Mouse (Mus musculus) urinary bladder, adult 2 months (tissue): ENCODE measurements around the gene Prodh2. TPM values are rescaled to one million over a fixed set of nuclear protein-coding genes. Genes with fewer than 3 reads are reported as not detected.
"Not testable (repeated sequence)": the region's sequence is repeated elsewhere in the genome, so short reads cannot be mapped to it uniquely, and the experiment has no call there.

ENCODE experiments used
- DNase-seq: peaks from one replicate; pipeline ENCODE4 v3.0.0; 2022; ENCODE audit warnings: low spot score
- polyA plus RNA-seq: library from polyadenylated mRNA; depleted of rRNA; stranded (reverse); fragments of >200 nt; gene quantifications from 2 replicates; pipeline ENCODE4 v1.2.3, GENCODE M21; 2012

The Prodh2 gene
- polyA plus RNA-seq, 1 experiment: not detected

GRCm38 (mm10) chr7:30490251-30490956 is 3.0 kb upstream of the Prodh2 start:
- no peak for DNase-seq

- no peak for DNase-seq
Observed at GRCm38 (mm10) chr7:30490957-30491307, 2.5 kb upstream of the Prodh2 start.

- DNase-seq: peak; percentile 36
Observed at GRCm38 (mm10) chr7:30492765-30493164, 657 bp upstream of the Prodh2 start.

GRCm38 (mm10) chr7:30495506-30496042 is 2.2 kb downstream of the Prodh2 start:
- not testable (repeated sequence) for DNase-seq

- not testable (repeated sequence) for DNase-seq
Observed at GRCm38 (mm10) chr7:30501159-30501558, 7.7 kb downstream of the Prodh2 start.

GRCm38 (mm10) chr7:30508061-30508460 is 14.6 kb downstream of the Prodh2 start:
- no peak for DNase-seq

GRCm38 (mm10) chr7:30515003-30515760 is 21.8 kb downstream of the Prodh2 start:
- no peak for DNase-seq

- no peak for DNase-seq
Observed at GRCm38 (mm10) chr7:30518325-30518724, 24.9 kb downstream of the Prodh2 start.

GRCm38 (mm10) chr7:30520396-30520795 is 27.0 kb downstream of the Prodh2 start:
- DNase-seq: no peak

- no peak for DNase-seq
Observed at GRCm38 (mm10) chr7:30520856-30521255, 27.4 kb downstream of the Prodh2 start.

GRCm38 (mm10) chr7:30522871-30523270 is 29.4 kb downstream of the Prodh2 start:
- DNase-seq: no peak

- DNase-seq: no peak
Observed at GRCm38 (mm10) chr7:30524487-30524886, 31.1 kb downstream of the Prodh2 start.

GRCm38 (mm10) chr7:30525954-30526353 is 32.5 kb downstream of the Prodh2 start:
- DNase-seq: no peak

GRCm38 (mm10) chr7:30526399-30526798 is 33.0 kb downstream of the Prodh2 start:
- no peak for DNase-seq

GRCm38 (mm10) chr7:30526981-30527380 is 33.6 kb downstream of the Prodh2 start:
- no peak for DNase-seq

- DNase-seq: no peak
Observed at GRCm38 (mm10) chr7:30531291-30531815, 37.9 kb downstream of the Prodh2 start.

GRCm38 (mm10) chr7:30532931-30533330 is 39.5 kb downstream of the Prodh2 start:
- no peak for DNase-seq

- no peak for DNase-seq
Observed at GRCm38 (mm10) chr7:30533941-30534632, 40.7 kb downstream of the Prodh2 start.

GRCm38 (mm10) chr7:30534633-30535577 is 41.5 kb downstream of the Prodh2 start, which contains the start of gene Arhgap33:
TSS of gene Arhgap33 (minus strand) at chr7:30535060.
- peak; percentile 86 for DNase-seq

- no peak for DNase-seq
Observed at GRCm38 (mm10) chr7:30540572-30540971, 47.1 kb downstream of the Prodh2 start.

GRCm38 (mm10) chr7:30544327-30544726 is 50.9 kb downstream of the Prodh2 start:
- DNase-seq: no peak
